Mouse (Mus musculus) urinary bladder, postnatal 36 days (tissue): Measurements from ENCODE around the gene Gm29110.
"Not testable (repeated sequence)": the region's sequence is repeated elsewhere in the genome, so short reads cannot be mapped to it uniquely, and the experiment has no call there.

Experiments used
- DNase-seq, 2 experiments: peaks; one replicate each; pipeline ENCODE4 v3.0.0; 2022; ENCODE audit warnings: low spot score in 2 of 2, mixed read lengths in 1 of 2

Gm29110 gene

DNA sequence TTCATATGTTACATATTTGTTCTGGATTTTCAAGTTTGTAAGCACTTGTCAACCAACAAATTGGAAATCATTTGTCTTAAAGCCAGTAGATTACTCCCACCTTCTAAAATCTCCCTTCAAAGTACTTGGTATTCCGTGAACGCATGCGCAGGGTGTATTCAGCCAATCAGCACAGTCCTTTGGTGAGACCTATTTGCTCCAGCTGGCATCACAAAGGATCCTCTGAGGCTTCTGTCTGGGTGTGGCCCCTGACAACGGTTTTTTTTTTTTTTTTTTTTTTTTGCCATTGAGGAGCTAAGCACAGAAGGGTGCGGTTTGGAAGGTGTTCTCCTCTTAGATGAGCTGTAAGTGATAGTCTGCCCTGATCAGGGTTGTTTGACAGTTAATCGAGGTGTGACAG lies at the start of gene Gm29110:
Gm29110 (plus strand) TSS at position 301 of the 400 bp plus-strand sequence.
- DNase-seq: not testable (repeated sequence)
